Mouse (Mus musculus): ENCODE results near the gene Mrpl23. TPM values are rescaled to one million over a fixed set of nuclear protein-coding genes. Genes with fewer than 3 reads are reported as not detected.
A peak's percentile ranks its signal among the peaks of the same experiment; 100 is the strongest.

Mrpl23 gene
- polyA plus RNA-seq, 1 experiment from 2014 or later: 44.9 TPM

- no peaks in the 10 kb centered on the region; the same call in 1 of the 2 replicates for H3K27me3 ChIP-seq (replicated peaks)
- no peak overlapping the region for H3K9ac ChIP-seq
- no peak overlapping the region for H3K4me3 ChIP-seq (replicated peaks)
- no peak overlapping the region for H3K27ac ChIP-seq
- no peaks in the 10 kb centered on the region for H3K9me3 ChIP-seq
- no peak overlapping the region for H3K4me2 ChIP-seq (replicated peaks)
- no peaks in the 10 kb centered on the region for H3K36me3 ChIP-seq
- WGBS: 75% methylated on average over 1 of the region's 1 CpGs
- peaks cover 11% of the 10 kb centered on the region; the same call in 1 of the 2 replicates for H3K4me1 ChIP-seq (replicated peaks)
- ATAC-seq: no peak
Observed at GRCm38 (mm10) chr7:142500032-142500431, 32.5 kb upstream of the Mrpl23 start.

GRCm38 (mm10) chr7:142503206-142503605, 29.3 kb upstream of the Mrpl23 start:
- Histone ChIP-seq H3K27ac (no peak overlapping the region), H3K4me2 (replicated peaks) (no peak overlapping the region), H3K36me3 (no peaks in the 10 kb centered on the region), H3K4me1 (replicated peaks) (peaks cover 28% of the 10 kb centered on the region), H3K9me3 (no peaks in the 10 kb centered on the region), H3K4me3 (replicated peaks) (no peak overlapping the region), H3K9ac (no peak overlapping the region), H3K27me3 (replicated peaks) (no peaks in the 10 kb centered on the region; the same call in 1 of the 2 replicates)
- ATAC-seq: no peak
- 75% methylated on average over 4 of the region's 4 CpGs for WGBS

GRCm38 (mm10) chr7:142505942-142506341, 26.5 kb upstream of the Mrpl23 start:
- 12% methylated on average over 2 of the region's 2 CpGs for WGBS
- Histone ChIP-seq H3K27ac (peak overlapping the region; percentile 7; the same call in 1 of the 2 replicates), H3K9ac (no peak overlapping the region), H3K4me1 (replicated peaks) (peaks cover 30% of the 10 kb centered on the region), H3K9me3 (no peaks in the 10 kb centered on the region), H3K4me3 (replicated peaks) (no peak overlapping the region), H3K36me3 (no peaks in the 10 kb centered on the region), H3K4me2 (replicated peaks) (no peak overlapping the region), H3K27me3 (replicated peaks) (no peaks in the 10 kb centered on the region)
- ATAC-seq: no peak

GRCm38 (mm10) chr7:142506501-142506900, 26.0 kb upstream of the Mrpl23 start:
- WGBS: 36% methylated on average over 4 of the region's 4 CpGs
- Histone ChIP-seq H3K9ac (no peak overlapping the region), H3K4me1 (replicated peaks) (peaks cover 33% of the 10 kb centered on the region), H3K27me3 (replicated peaks) (no peaks in the 10 kb centered on the region), H3K27ac (no peak overlapping the region), H3K4me3 (replicated peaks) (no peak overlapping the region), H3K9me3 (no peaks in the 10 kb centered on the region), H3K36me3 (no peaks in the 10 kb centered on the region), H3K4me2 (replicated peaks) (no peak overlapping the region)
- peak; percentile 74 for ATAC-seq

- Histone ChIP-seq H3K27me3 (replicated peaks) (no peaks in the 10 kb centered on the region), H3K9me3 (no peaks in the 10 kb centered on the region), H3K27ac (no peak overlapping the region), H3K4me3 (replicated peaks) (no peak overlapping the region), H3K4me1 (replicated peaks) (peaks cover 33% of the 10 kb centered on the region), H3K36me3 (no peaks in the 10 kb centered on the region), H3K4me2 (replicated peaks) (no peak overlapping the region), H3K9ac (no peak overlapping the region)
- WGBS: 93% methylated on average over 9 of the region's 9 CpGs
- no peak for ATAC-seq
Observed at GRCm38 (mm10) chr7:142507453-142507852, 25.0 kb upstream of the Mrpl23 start.

GRCm38 (mm10) chr7:142509518-142509917, 23.0 kb upstream of the Mrpl23 start:
- peak overlapping the region; percentile 30; the same call in 1 of the 2 replicates for H3K4me2 ChIP-seq (replicated peaks)
- H3K4me3 ChIP-seq (replicated peaks): no peak overlapping the region
- peaks cover 33% of the 10 kb centered on the region for H3K4me1 ChIP-seq (replicated peaks)
- peak overlapping the region; percentile 20; the same call in 1 of the 2 replicates for H3K9ac ChIP-seq
- peak overlapping the region; percentile 93 for H3K27ac ChIP-seq
- no peaks in the 10 kb centered on the region for H3K27me3 ChIP-seq (replicated peaks)
- H3K36me3 ChIP-seq: no peaks in the 10 kb centered on the region
- no peaks in the 10 kb centered on the region for H3K9me3 ChIP-seq
- 20% methylated on average over 14 of the region's 14 CpGs for WGBS
- ATAC-seq: no peak

- H3K4me2 ChIP-seq (replicated peaks): no peak overlapping the region
Observed at GRCm38 (mm10) chr7:142510021-142510777, 22.3 kb upstream of the Mrpl23 start.

GRCm38 (mm10) chr7:142514048-142514447, 18.4 kb upstream of the Mrpl23 start:
- no peak for ATAC-seq
- Histone ChIP-seq H3K9me3 (no peaks in the 10 kb centered on the region), H3K4me1 (replicated peaks) (peaks cover 36% of the 10 kb centered on the region), H3K4me2 (replicated peaks) (no peak overlapping the region), H3K27ac (no peak overlapping the region), H3K27me3 (replicated peaks) (no peaks in the 10 kb centered on the region), H3K9ac (no peak overlapping the region), H3K4me3 (replicated peaks) (no peak overlapping the region), H3K36me3 (no peaks in the 10 kb centered on the region)
- WGBS: 89% methylated on average over 4 of the region's 4 CpGs

More at GRCm38 (mm10) chr7:142510021-142510777, 22.3 kb upstream of the Mrpl23 start:
- WGBS: 21% methylated on average over 12 of the region's 12 CpGs
- H3K36me3 ChIP-seq: no peaks in the 10 kb centered on the region
- no peaks in the 10 kb centered on the region for H3K27me3 ChIP-seq (replicated peaks)
- peaks cover 35% of the 10 kb centered on the region for H3K4me1 ChIP-seq (replicated peaks)
- ATAC-seq: peak; percentile 50; the same call in 1 of the 2 replicates
- peak overlapping the region; percentile 20; the same call in 1 of the 2 replicates for H3K9ac ChIP-seq
- H3K27ac ChIP-seq: peak overlapping the region; percentile 93
- no peaks in the 10 kb centered on the region for H3K9me3 ChIP-seq
- H3K4me3 ChIP-seq (replicated peaks): no peak overlapping the region

- peak; percentile 85 for ATAC-seq
- no peak overlapping the region for H3K4me3 ChIP-seq (replicated peaks)
- H3K36me3 ChIP-seq: no peaks in the 10 kb centered on the region
- 34% methylated on average over 21 of the region's 21 CpGs for WGBS
- H3K9ac ChIP-seq: peak overlapping the region; percentile 18; the same call in 1 of the 2 replicates
- H3K4me2 ChIP-seq (replicated peaks): peak overlapping the region; percentile 27; the same call in 1 of the 2 replicates
- peak overlapping the region; percentile 85 for H3K27ac ChIP-seq
- peaks cover 27% of the 10 kb centered on the region for H3K4me1 ChIP-seq (replicated peaks)
- H3K27me3 ChIP-seq (replicated peaks): no peaks in the 10 kb centered on the region
- H3K9me3 ChIP-seq: no peaks in the 10 kb centered on the region
Observed at GRCm38 (mm10) chr7:142516221-142516978, 16.1 kb upstream of the Mrpl23 start.

GRCm38 (mm10) chr7:142517531-142517930, 15.0 kb upstream of the Mrpl23 start:
- Histone ChIP-seq H3K27ac (no peak overlapping the region), H3K27me3 (replicated peaks) (no peaks in the 10 kb centered on the region), H3K9ac (no peak overlapping the region), H3K36me3 (no peaks in the 10 kb centered on the region), H3K9me3 (no peaks in the 10 kb centered on the region), H3K4me2 (replicated peaks) (no peak overlapping the region), H3K4me3 (replicated peaks) (no peak overlapping the region), H3K4me1 (replicated peaks) (peaks cover 33% of the 10 kb centered on the region)
- ATAC-seq: no peak
- WGBS: 40% methylated on average over 3 of the region's 3 CpGs

- no peak for ATAC-seq
- H3K4me1 ChIP-seq (replicated peaks): peaks cover 51% of the 10 kb centered on the region
- no peaks in the 10 kb centered on the region for H3K27me3 ChIP-seq (replicated peaks)
- no peak overlapping the region for H3K9ac ChIP-seq
- H3K4me3 ChIP-seq (replicated peaks): no peak overlapping the region
- H3K4me2 ChIP-seq (replicated peaks): no peak overlapping the region
- 69% methylated on average over 4 of the region's 4 CpGs for WGBS
- 0 out of 2 replicates have a peak overlapping the region, but pooled peaks have one; percentile 66 for H3K27ac ChIP-seq
- H3K9me3 ChIP-seq: no peaks in the 10 kb centered on the region
- no peaks in the 10 kb centered on the region for H3K36me3 ChIP-seq
Observed at GRCm38 (mm10) chr7:142520331-142520730, 12.2 kb upstream of the Mrpl23 start.

GRCm38 (mm10) chr7:142522352-142522751, 10.1 kb upstream of the Mrpl23 start:
- H3K4me3 ChIP-seq (replicated peaks): no peak overlapping the region
- H3K9me3 ChIP-seq: no peaks in the 10 kb centered on the region
- peak overlapping the region; percentile 69 for H3K27ac ChIP-seq
- H3K27me3 ChIP-seq (replicated peaks): no peaks in the 10 kb centered on the region
- peak; percentile 56 for ATAC-seq
- peaks cover 50% of the 10 kb centered on the region for H3K4me1 ChIP-seq (replicated peaks)
- WGBS: 30% methylated on average over 4 of the region's 4 CpGs
- H3K9ac ChIP-seq: no peak overlapping the region
- no peak overlapping the region for H3K4me2 ChIP-seq (replicated peaks)
- H3K36me3 ChIP-seq: no peaks in the 10 kb centered on the region

Data from intestine, embryonic 15.5 days (tissue).